8 mouse cellular contexts compared by ENCODE assay signal in genomic region chr11:72207204-72207833, GRCm38 (mm10). TPM values are rescaled to one million over a fixed set of nuclear protein-coding genes. Genes with fewer than 3 reads are reported as not detected.
DNase-seq lines count a peak whose midpoint lies in the region; ATAC-seq and TF ChIP-seq lines count a peak whose summit lies in the region.

TSS of gene 4933427D14Rik (minus strand) at chr11:72207459.
TSS of gene Txndc17 (plus strand) at chr11:72207547.

- peak; percentile 90 for ATAC-seq in megakaryocyte, adult 5-6 weeks (ENCODE audit: poor library complexity, severe bottlenecking)

- H3K4me3 ChIP-seq in cortical plate, adult 2 months (ENCODE audit: insufficient read depth, low read length), result peak within 1 kb of the TSS; percentile 90
- H3K4me3 ChIP-seq in left cerebral cortex, adult 2 months, result peak within 1 kb of the TSS; percentile 76

- H3K4me1 ChIP-seq in cortical plate, adult 2 months (ENCODE audit: control insufficient read depth, insufficient read depth, low read length), result peaks cover 4% of the 10 kb centered on the region

- peak; percentile 62; the same call in 1 of the 2 replicates for TF ChIP-seq POLR2A in cortical plate, adult 2 months (IDR thresholded peaks at IDR 0.05; ENCODE audit: extremely low read depth, insufficient read depth, low read length)

- no peak for TF ChIP-seq CTCF in cortical plate, adult 2 months (IDR thresholded peaks at IDR 0.05; ENCODE audit: extremely low read depth, insufficient read depth, low read length)
- TF ChIP-seq CTCF in left cerebral cortex, adult 2 months (IDR thresholded peaks at IDR 0.05), result no peak

- H3K27ac ChIP-seq in cortical plate, adult 2 months (ENCODE audit: insufficient read depth, low read length), result peak within 1 kb of the TSS; percentile 66
- H3K27ac ChIP-seq in left cerebral cortex, adult 2 months, result peak within 1 kb of the TSS; percentile 93

- peak; percentile 80 for DNase-seq in adipocyte (ENCODE audit: low spot score)
- peak; percentile 72 to 73 for DNase-seq in gastrocnemius, adult 8-10 months (ENCODE audit: low spot score in 2 of 2)
- DNase-seq in hindlimb bud, embryonic 11.5 days (ENCODE audit: extremely low spot score, low read depth, low spot score), result peak; percentile 70
- DNase-seq in left cerebral cortex, adult 2 months (ENCODE audit: extremely low spot score in 1 of 2, low spot score in 2 of 2), result peak; percentile 87 to 88
- DNase-seq in right cerebral cortex, adult 18-20 months, result peak; percentile 90
- peak; percentile 81 for DNase-seq in urinary bladder, adult 2 months (ENCODE audit: low spot score)

- intact Hi-C loops in left cerebral cortex, adult 2 months (cut with DNase I), result loop anchor here (5.0 kb wide), 1 partner anchor 155 kb away; no protein-coding TSS in a partner anchor

RNA-seq across cellular contexts. Expression of gene 4933427D14Rik, which starts in this region (rescaled TPM):
- polyA plus RNA-seq in cortical plate, adult 2 months (2012; rRNA removed), result 34.1 and 36.2 TPM in 2 replicates
- total RNA-seq in gastrocnemius, adult 8-10 months (2022), result 1 to 10 TPM; 1.0 to 2.6 (median 1.6) TPM
- 10 to 100 TPM; 30.5 to 39.7 TPM for total RNA-seq in left cerebral cortex, adult 2 months (2021)
- 3.6 and 8.8 TPM in 2 replicates for total RNA-seq in megakaryocyte, adult 5-6 weeks (2015)
- 5.6 and 9.4 TPM in 2 replicates for total RNA-seq in megakaryocyte, adult 5-6 weeks (2017)
- 10.7 and 10.8 TPM in 2 replicates for polyA plus RNA-seq in urinary bladder, adult 2 months (2012; rRNA removed)

RNA-seq across cellular contexts. Expression of gene Txndc17, which starts in this region (rescaled TPM):
- polyA plus RNA-seq in cortical plate, adult 2 months (2012; rRNA removed), result 71.3 and 71.6 TPM in 2 replicates
- total RNA-seq in gastrocnemius, adult 8-10 months (2022), result 10 to 100 TPM; 25.3 to 37.6 (median 29.8) TPM
- 10 to 100 TPM; 30.3 to 34.9 TPM for total RNA-seq in left cerebral cortex, adult 2 months (2021)
- 137 and 150 TPM in 2 replicates for total RNA-seq in megakaryocyte, adult 5-6 weeks (2015)
- 50.6 and 51.3 TPM in 2 replicates for total RNA-seq in megakaryocyte, adult 5-6 weeks (2017)
- 146 and 164 TPM in 2 replicates for polyA plus RNA-seq in urinary bladder, adult 2 months (2012; rRNA removed)

Comparison
In these comparisons a context has a peak if more than half of its experiments do, and no peak if none do; other contexts are left out.
1. Peak in every context shown above with its lines: DNase-seq, ATAC-seq, H3K4me3 ChIP-seq and H3K27ac ChIP-seq.